Mouse (Mus musculus): Measurements from ENCODE around the gene Ccdc58. TPM values are rescaled to one million over a fixed set of nuclear protein-coding genes. Genes with fewer than 3 reads are reported as not detected.
"Not testable (repeated sequence)": the region's sequence is repeated elsewhere in the genome, so short reads cannot be mapped to it uniquely, and the experiment has no call there.

Ccdc58 gene
- total RNA-seq (2014; rRNA removed) (3.8 and 4.9 TPM in 2 replicates), polyA plus RNA-seq (2015; fragmentation: Nextera tagmentation; extraction: Ambion mirVana) (27.8 and 34.0 TPM in 2 replicates)

GRCm38 (mm10) chr16:36071450-36072379, at the start of gene Ccdc58, which contains the start of gene Fam162a:
TSS of gene Ccdc58 (plus strand) at chr16:36071685.
TSS of gene Fam162a (minus strand) at chr16:36071594.
- DNase-seq (ENCODE audit: low spot score), result peak; percentile 94
- H3K4me1 ChIP-seq (ENCODE audit: insufficient read depth, low read length), result peaks cover 7% of the 10 kb centered on the region; the same call in 1 of the 2 replicates
- H3K9ac ChIP-seq (replicated peaks; ENCODE audit: low read length), result peak within 1 kb of the TSS; percentile 88
- H3K4me3 ChIP-seq (ENCODE audit: low read length), result peak within 1 kb of the TSS; percentile 85
- no peaks in the 10 kb centered on the region for H3K27me3 ChIP-seq (ENCODE audit: insufficient read depth, low read length)
- peak within 1 kb of the TSS; percentile 99 for H3K27ac ChIP-seq
- peak within 1 kb of the TSS; percentile 90 for H3K4me2 ChIP-seq (ENCODE audit: low read depth, low read length)
- peak; percentile 95 for ATAC-seq
- H3K36me3 ChIP-seq (ENCODE audit: insufficient read depth, low read length), result no peaks in the 10 kb centered on the region
- H3K9me3 ChIP-seq (ENCODE audit: low read length), result no peaks in the 10 kb centered on the region
- TF ChIP-seq CTCF (IDR thresholded peaks at IDR 0.05; ENCODE audit: low read depth), result peak; percentile 17; the same call in 1 of the 2 replicates
- under 1% methylated on average over 80 of the region's 81 CpGs for WGBS

- not testable (repeated sequence) for H3K4me2 ChIP-seq (ENCODE audit: low read depth, low read length); H3K27ac ChIP-seq; H3K4me3 ChIP-seq (ENCODE audit: low read length); DNase-seq (ENCODE audit: low spot score); ATAC-seq; H3K9me3 ChIP-seq (ENCODE audit: low read length); H3K9ac ChIP-seq (replicated peaks; ENCODE audit: low read length); H3K27me3 ChIP-seq (ENCODE audit: insufficient read depth, low read length); H3K4me1 ChIP-seq (ENCODE audit: insufficient read depth, low read length)
- WGBS, result 97% methylated on average over 1 of the region's 2 CpGs
- H3K36me3 ChIP-seq (ENCODE audit: insufficient read depth, low read length), result peaks cover 31% of the 10 kb centered on the region; the same call in 1 of the 2 replicates
Measured at GRCm38 (mm10) chr16:36028120-36028519, 43.4 kb upstream of the Ccdc58 start.

- 2% methylated on average over 39 of the region's 39 CpGs for WGBS
- peak within 1 kb of the TSS; percentile 65 for H3K9ac ChIP-seq (replicated peaks; ENCODE audit: low read length)
- H3K27ac ChIP-seq, result peak within 1 kb of the TSS; percentile 80
- DNase-seq (ENCODE audit: low spot score) (peak; percentile 100), ATAC-seq (peak; percentile 98)
- peak within 1 kb of the TSS; percentile 66 for H3K4me3 ChIP-seq (ENCODE audit: low read length)
- no peak for TF ChIP-seq CTCF (IDR thresholded peaks at IDR 0.05; ENCODE audit: low read depth)
- H3K4me2 ChIP-seq (ENCODE audit: low read depth, low read length), result peak within 1 kb of the TSS; percentile 80
- no peaks in the 10 kb centered on the region for H3K9me3 ChIP-seq (ENCODE audit: low read length)
- H3K36me3 ChIP-seq (ENCODE audit: insufficient read depth, low read length), result peaks cover 6% of the 10 kb centered on the region
- no peaks in the 10 kb centered on the region for H3K4me1 ChIP-seq (ENCODE audit: insufficient read depth, low read length)
- H3K27me3 ChIP-seq (ENCODE audit: insufficient read depth, low read length), result no peaks in the 10 kb centered on the region
Measured at GRCm38 (mm10) chr16:36040640-36041624, 30.6 kb upstream of the Ccdc58 start, which contains the start of gene Wdr5b. TSS of gene Wdr5b (plus strand) at chr16:36041190.

- 32% methylated on average over 11 of the region's 11 CpGs for WGBS
- ATAC-seq (no peak), DNase-seq (ENCODE audit: low spot score) (no peak)
- peak overlapping the region; percentile 66 for H3K4me3 ChIP-seq (ENCODE audit: low read length)
- H3K27me3 ChIP-seq (ENCODE audit: insufficient read depth, low read length), result no peaks in the 10 kb centered on the region
- H3K36me3 ChIP-seq (ENCODE audit: insufficient read depth, low read length), result peaks cover 13% of the 10 kb centered on the region
- no peaks in the 10 kb centered on the region for H3K4me1 ChIP-seq (ENCODE audit: insufficient read depth, low read length)
- peak overlapping the region; percentile 65 for H3K9ac ChIP-seq (replicated peaks; ENCODE audit: low read length)
- no peaks in the 10 kb centered on the region for H3K9me3 ChIP-seq (ENCODE audit: low read length)
- peak overlapping the region; percentile 80 for H3K27ac ChIP-seq
- peak overlapping the region; percentile 80 for H3K4me2 ChIP-seq (ENCODE audit: low read depth, low read length)
- no peak for TF ChIP-seq CTCF (IDR thresholded peaks at IDR 0.05; ENCODE audit: low read depth)
Measured at GRCm38 (mm10) chr16:36041625-36042020, 29.9 kb upstream of the Ccdc58 start.

GRCm38 (mm10) chr16:36043073-36043472, 28.4 kb upstream of the Ccdc58 start:
- H3K4me3 ChIP-seq (ENCODE audit: low read length), result no peak overlapping the region
- DNase-seq (ENCODE audit: low spot score), result no peak
- H3K4me1 ChIP-seq (ENCODE audit: insufficient read depth, low read length), result no peaks in the 10 kb centered on the region
- no peaks in the 10 kb centered on the region for H3K27me3 ChIP-seq (ENCODE audit: insufficient read depth, low read length)
- no peak for TF ChIP-seq CTCF (IDR thresholded peaks at IDR 0.05; ENCODE audit: low read depth)
- peaks cover 16% of the 10 kb centered on the region for H3K36me3 ChIP-seq (ENCODE audit: insufficient read depth, low read length)
- no peak overlapping the region for H3K4me2 ChIP-seq (ENCODE audit: low read depth, low read length)
- no peak overlapping the region for H3K27ac ChIP-seq
- H3K9me3 ChIP-seq (ENCODE audit: low read length), result no peaks in the 10 kb centered on the region
- ATAC-seq, result no peak
- WGBS, result 85% methylated on average over 10 of the region's 10 CpGs
- no peak overlapping the region for H3K9ac ChIP-seq (replicated peaks; ENCODE audit: low read length)

GRCm38 (mm10) chr16:36043964-36044363, 27.5 kb upstream of the Ccdc58 start:
- Histone ChIP-seq H3K27ac (no peak overlapping the region), H3K4me2 (ENCODE audit: low read depth, low read length) (no peak overlapping the region), H3K36me3 (ENCODE audit: insufficient read depth, low read length) (peaks cover 23% of the 10 kb centered on the region), H3K4me3 (ENCODE audit: low read length) (no peak overlapping the region), H3K9ac (replicated peaks; ENCODE audit: low read length) (no peak overlapping the region), H3K27me3 (ENCODE audit: insufficient read depth, low read length) (no peaks in the 10 kb centered on the region), H3K4me1 (ENCODE audit: insufficient read depth, low read length) (no peaks in the 10 kb centered on the region), H3K9me3 (ENCODE audit: low read length) (no peaks in the 10 kb centered on the region)
- DNase-seq (ENCODE audit: low spot score), result no peak
- TF ChIP-seq CTCF (IDR thresholded peaks at IDR 0.05; ENCODE audit: low read depth), result no peak
- no peak for ATAC-seq
- WGBS, result 87% methylated on average over 4 of the region's 4 CpGs
